Mouse (Mus musculus) MEL (cell line): ENCODE results near the gene Ext2.

ENCODE experiments used
- CTCF ChIP-seq, 3 experiments: IDR thresholded peaks in 2 of 3; conservative IDR thresholded peaks in 1 of 3; 2 replicates each; pipeline ENCODE4 v1.5.1; 2011 to 2012; ENCODE audit warnings: low read length in 3 of 3, low read depth in 2 of 3, mild to moderate bottlenecking in 2 of 3, improper control_type of control experiment in 1 of 3, inconsistent platforms in 1 of 3, mixed read lengths in 1 of 3, moderate library complexity in 1 of 3; ENCODE audit not compliant: control insufficient read depth in 1 of 3, insufficient read depth in 1 of 3, poor library complexity in 1 of 3, severe bottlenecking in 1 of 3
- EP300 ChIP-seq, 2 experiments: IDR thresholded peaks; 2 replicates each; pipeline ENCODE4 v1.6.1; 2011; ENCODE audit warnings: improper control_type of control experiment in 2 of 2, low read length in 2 of 2, low read depth in 1 of 2, mild to moderate bottlenecking in 1 of 2
- POLR2A ChIP-seq, 2 experiments: IDR thresholded peaks; 2 replicates each; pipeline ENCODE4 v1.6.1; 2011 to 2012; ENCODE audit warnings: low read length in 2 of 2, mild to moderate bottlenecking in 2 of 2, control low read depth in 1 of 2, improper control_type of control experiment in 1 of 2, low read depth in 1 of 2, moderate library complexity in 1 of 2; ENCODE audit not compliant: control insufficient read depth in 1 of 2, insufficient read depth in 1 of 2, poor library complexity in 1 of 2
- SMC3 ChIP-seq: IDR thresholded peaks from 2 replicates; pipeline ENCODE4 v1.6.1; 2011; ENCODE audit warnings: low read depth, low read length, improper control_type of control experiment

DNA sequence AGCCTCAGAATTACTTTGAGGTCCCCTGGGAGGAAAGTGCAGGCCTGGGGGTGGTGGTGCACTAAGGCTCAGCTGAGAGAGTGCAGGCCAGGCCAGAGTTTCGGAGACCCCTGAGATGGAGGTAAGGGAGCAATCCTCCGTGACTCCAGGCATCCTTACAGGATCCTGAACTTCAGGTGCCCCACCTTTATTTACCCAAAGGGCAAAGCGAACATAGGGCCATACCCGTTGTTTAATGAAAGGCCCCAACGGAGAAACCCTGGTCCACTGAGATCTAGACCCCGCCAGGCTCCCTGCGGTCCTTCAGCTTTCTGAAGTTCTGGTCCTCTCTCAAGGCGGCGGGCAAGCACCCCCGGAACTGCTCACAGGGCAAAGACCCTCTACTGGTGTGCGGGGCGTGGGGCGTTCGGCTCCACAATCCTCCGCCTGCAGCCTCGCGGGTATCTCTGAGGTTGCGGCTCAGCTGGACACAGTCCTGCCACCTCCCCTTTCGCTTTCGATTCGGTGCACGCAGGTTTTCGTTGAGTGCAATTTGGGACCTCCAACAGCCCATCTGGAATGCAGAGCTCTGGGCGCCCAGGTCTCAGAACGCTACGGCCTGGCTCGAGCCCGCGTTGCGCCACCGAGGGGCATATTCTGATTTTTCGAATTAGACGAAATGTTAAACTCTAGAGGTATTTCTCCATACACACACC is 176.6 kb downstream of the Ext2 start:
- no peak for TF ChIP-seq SMC3
- TF ChIP-seq POLR2A (IDR thresholded peaks at IDR 0.05; ENCODE audit: control insufficient read depth in 1 of 2, insufficient read depth in 1 of 2, low read depth in 1 of 2, low read length in 2 of 2, poor library complexity in 1 of 2), result no peak
- TF ChIP-seq CTCF (IDR thresholded peaks at IDR 0.05 in 2 of 3, conservative IDR thresholded peaks at IDR 0.05 in 1 of 3; ENCODE audit: control insufficient read depth in 1 of 3, insufficient read depth in 1 of 3, low read depth in 2 of 3, low read length in 3 of 3, poor library complexity in 1 of 3, severe bottlenecking in 1 of 3), result no peak
- TF ChIP-seq EP300 (IDR thresholded peaks at IDR 0.05; ENCODE audit: low read depth in 1 of 2, low read length in 2 of 2), result no peak
